Mouse (Mus musculus): ENCODE data around the gene Ndufaf2. TPM values are rescaled to one million over a fixed set of nuclear protein-coding genes. Genes with fewer than 3 reads are reported as not detected.

Ndufaf2 gene
- total RNA-seq, 2 experiments from 2014 or later: 20.4 to 24.3 TPM

DNA sequence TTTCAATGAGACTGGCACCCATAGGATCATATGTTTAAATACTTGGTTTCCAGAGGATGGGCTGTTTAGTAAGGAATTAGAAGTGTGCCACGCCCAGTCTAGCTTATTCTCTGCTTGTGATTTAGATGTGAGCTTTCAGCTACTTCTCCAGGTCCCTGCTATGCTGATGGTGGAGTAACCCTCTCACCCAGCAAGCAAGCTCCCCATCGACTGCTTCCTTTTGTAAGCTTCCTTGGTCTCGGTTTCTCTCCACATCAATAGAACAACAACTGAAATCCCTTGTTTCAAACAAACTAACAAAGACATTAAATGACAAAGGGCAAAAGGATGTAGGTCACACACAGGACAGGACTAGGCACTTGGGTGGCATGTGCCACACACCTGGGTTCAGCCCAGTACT is 118.0 kb downstream of the Ndufaf2 start:
- DNase-seq (ENCODE audit: low spot score): no peak

- DNase-seq (ENCODE audit: low spot score): no peak
These were observed 118.5 kb downstream of the Ndufaf2 start for GRCm38 (mm10) chr13:108039902-108040301.

DNA sequence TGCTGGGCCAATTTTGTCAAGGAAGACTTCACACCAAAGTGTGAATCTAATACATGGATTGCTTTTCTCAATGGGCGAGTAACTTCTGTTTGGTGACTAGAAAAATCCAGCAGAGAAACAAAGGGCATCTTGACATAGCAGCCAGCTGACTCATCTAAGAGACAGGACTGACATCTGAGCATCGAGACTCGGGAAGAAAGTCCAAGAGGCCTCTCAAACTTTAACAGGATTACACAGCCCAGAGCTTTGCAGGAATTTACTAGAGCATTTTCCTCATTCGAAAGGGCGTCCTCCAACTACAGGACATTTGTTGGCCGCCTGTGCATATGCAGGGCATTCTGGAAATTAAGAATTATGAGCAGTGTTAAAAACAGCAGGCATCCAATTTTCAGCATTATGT is 119.0 kb downstream of the Ndufaf2 start:
- DNase-seq (ENCODE audit: low spot score): no peak

DNA sequence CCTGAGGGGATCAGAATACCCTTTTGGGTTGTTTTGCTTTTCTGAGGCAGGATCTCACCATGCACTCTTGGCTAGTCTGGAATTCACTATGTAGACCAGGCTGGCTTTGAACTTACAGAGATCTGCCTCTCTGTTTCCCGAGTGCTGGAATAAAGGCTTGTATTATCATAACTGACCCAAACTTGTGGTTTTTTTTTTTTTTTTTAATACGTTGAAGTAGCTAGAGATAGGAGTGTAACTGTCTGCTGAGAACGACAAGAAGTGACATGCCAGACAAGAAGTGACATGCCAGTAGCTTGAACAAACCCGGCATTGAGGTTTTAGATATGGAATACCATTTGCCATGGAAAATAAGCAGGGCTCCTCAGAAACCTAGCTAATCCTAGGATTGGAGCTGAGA is 125.6 kb downstream of the Ndufaf2 start:
- DNase-seq (ENCODE audit: low spot score): no peak

DNA sequence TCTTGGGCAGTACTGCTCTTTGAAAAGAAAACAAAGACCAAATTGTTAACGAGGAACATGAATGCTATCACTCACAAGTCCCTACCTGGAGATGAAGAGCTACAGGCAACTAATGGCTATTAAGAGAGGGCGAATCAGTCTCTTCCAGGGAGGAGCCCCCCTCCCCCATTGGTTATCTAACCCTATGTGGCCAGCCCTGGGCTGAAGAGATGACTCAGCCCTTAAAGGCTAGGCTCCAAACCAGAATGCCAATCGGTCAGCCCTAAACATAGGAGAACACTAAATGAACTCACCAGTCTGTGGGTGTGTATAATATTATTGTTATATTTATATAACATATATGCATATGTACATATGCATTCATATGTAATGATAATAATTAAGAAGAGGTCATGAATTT is 132.6 kb downstream of the Ndufaf2 start:
- no peak for DNase-seq (ENCODE audit: low spot score)

DNA sequence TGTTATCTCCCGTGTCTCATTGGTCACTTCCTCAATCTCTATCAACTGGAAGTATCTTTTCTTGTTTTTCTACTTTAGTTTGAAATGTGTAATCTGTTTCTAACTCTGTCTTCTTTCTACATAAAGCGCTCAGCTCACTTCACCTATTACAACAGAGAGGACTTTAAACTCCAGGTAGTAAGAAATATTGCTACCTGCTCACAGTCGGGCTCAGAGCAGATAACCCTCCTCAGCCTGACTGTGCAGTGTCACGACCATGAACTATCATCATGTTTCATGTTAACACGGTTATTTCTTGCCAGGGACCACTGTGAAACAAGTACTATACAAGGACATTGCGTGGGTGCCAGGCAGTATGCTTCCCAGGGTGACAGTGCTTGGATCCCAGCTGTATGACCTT is 141.1 kb downstream of the Ndufaf2 start:
- DNase-seq (ENCODE audit: low spot score): no peak

- DNase-seq (ENCODE audit: low spot score): no peak
These were observed 143.3 kb downstream of the Ndufaf2 start for GRCm38 (mm10) chr13:108015166-108015565.

DNA sequence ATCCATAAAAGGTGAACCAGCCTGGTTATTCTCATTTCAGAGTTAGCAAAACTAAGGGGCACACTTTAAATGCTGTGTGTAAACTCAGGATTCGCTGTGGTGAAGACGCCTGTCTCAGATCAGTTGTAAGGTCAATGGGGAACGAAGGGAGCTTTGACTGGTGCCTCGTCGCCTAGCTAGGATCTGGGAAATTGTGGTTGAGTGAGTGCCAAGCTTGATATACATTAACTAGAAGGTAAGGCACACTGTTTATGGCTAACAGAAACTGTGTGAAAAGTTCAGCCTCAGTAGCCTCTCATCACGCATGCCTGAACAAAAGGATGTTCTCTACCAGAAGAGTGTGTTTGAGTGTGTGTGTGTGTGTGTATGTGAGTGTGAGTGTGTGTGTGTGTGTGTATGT is 144.6 kb downstream of the Ndufaf2 start:
- DNase-seq (ENCODE audit: low spot score): no peak

- no peak for DNase-seq (ENCODE audit: low spot score)
These were observed 145.3 kb downstream of the Ndufaf2 start for GRCm38 (mm10) chr13:108013110-108013509.

DNA sequence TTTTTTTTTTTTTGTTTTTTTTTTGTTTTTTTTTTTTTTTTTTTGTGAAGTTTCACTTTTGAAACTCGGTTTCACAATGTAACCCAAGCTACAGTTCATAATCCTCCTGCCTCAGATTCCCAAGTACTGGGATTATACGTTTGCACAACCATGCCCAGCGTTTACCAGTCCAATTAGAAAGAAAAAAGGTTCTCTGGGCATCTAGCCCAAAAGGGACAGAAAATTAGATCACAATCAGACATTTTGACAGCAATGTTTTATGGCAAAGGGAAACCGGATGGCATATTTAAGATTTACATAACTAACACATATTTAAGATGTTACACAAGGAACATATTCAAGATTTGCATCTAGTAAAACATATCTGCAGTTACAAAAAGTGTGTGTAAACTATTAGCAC is 150.6 kb downstream of the Ndufaf2 start:
- no peak for DNase-seq (ENCODE audit: low spot score)

GRCm38 (mm10) chr13:107996301-107996700 is 162.1 kb downstream of the Ndufaf2 start:
- no peak for DNase-seq (ENCODE audit: low spot score)

- DNase-seq (ENCODE audit: low spot score): no peak
These were observed 163.2 kb downstream of the Ndufaf2 start for GRCm38 (mm10) chr13:107995211-107995610.

DNA sequence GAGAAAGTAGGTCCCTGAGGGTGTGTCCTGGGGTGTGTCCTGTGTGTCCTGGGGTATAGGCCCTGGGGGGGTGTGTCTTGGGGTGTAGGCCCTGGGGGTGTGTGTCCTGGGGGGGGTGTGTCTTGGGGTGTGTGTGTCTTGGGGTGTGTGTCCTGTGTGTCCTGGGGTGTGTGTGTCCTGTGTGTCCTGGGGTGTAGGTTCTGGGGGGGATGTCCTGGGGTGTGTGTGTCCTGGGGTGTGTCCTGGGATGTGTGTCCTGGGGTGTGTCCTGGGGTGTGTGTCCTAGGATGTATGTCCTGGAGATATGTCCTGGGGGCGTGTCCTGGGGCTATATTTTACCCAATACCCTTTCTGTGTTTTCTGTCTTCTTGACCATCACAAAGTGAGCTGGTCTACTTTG is 165.8 kb downstream of the Ndufaf2 start:
- DNase-seq (ENCODE audit: low spot score): no peak

GRCm38 (mm10) chr13:107984641-107985040 is 173.8 kb downstream of the Ndufaf2 start:
- DNase-seq (ENCODE audit: low spot score): no peak

- DNase-seq (ENCODE audit: low spot score): no peak
These were observed 174.2 kb downstream of the Ndufaf2 start for GRCm38 (mm10) chr13:107984186-107984585.

DNA sequence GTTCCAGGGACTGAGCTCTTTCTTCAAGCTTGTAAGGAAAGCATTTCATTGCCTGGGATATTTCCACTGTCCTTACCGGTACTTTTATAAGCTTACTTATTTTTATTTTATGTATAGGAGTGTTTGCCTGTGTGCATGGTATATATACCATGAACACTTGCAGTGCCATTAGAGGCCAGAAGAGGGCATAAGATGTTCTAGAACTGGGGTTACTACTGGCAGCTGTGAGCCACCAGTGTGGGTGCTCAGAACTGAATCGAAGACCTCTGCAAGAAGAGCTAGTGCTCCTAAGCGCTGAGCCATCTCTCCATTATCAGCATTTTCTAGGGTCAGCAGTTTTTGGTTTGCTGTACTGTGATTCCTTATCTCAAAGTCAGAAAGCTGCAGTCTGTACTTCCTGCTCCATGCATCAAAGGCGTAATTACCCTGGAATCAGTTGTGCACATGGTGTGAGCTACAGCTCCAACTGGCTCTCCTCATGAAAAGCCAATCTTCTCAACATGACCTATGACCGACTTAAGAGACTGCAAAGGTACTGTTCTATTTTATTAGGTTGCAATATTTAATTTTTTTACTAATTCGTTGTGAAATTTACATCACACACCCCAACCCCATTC is 175.1 kb downstream of the Ndufaf2 start:
- DNase-seq (ENCODE audit: low spot score): no peak

DNA sequence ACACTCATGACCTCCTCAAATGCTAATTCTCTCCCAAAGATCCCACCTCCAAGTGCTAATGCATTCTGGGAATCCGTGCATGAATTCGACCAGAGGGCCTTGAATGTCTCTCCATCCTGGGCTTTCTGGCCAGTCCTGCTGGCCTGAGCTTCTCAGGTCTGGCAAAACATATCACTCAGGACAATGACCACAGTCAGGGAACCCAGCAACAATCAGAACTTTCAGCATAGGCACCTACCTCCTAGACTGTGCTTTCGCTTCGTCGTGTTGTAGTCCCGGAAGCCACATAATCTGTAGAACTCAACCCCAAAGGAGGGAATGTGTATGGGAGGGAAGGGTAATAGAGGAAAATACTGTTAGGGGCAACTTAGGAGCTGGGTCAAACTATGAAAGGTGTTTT is 179.0 kb downstream of the Ndufaf2 start:
- no peak for DNase-seq (ENCODE audit: low spot score)

GRCm38 (mm10) chr13:107976886-107977656 is 181.4 kb downstream of the Ndufaf2 start:
- DNase-seq (ENCODE audit: low spot score): no peak

DNA sequence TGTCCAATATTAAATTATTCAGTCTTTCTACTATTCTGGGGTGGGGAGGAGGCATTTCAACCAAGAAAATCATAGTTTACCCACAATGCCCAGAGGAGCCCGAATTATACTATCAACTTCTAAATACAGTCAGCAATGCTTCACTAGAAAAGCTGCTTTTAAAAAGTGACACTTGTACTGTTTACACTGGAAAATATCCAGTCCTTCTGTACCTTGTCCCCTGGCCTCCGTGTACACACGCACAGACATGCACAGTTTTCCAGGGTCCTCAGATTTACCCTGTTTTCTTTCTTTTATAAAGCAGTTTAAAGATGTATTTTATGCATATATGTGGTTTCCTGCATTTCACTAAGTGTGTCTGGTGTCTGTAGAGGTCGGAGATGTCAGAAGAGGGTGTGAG is 186.0 kb downstream of the Ndufaf2 start:
- no peak for DNase-seq (ENCODE audit: low spot score)

GRCm38 (mm10) chr13:107971868-107972267 is 186.6 kb downstream of the Ndufaf2 start:
- no peak for DNase-seq (ENCODE audit: low spot score)

DNA sequence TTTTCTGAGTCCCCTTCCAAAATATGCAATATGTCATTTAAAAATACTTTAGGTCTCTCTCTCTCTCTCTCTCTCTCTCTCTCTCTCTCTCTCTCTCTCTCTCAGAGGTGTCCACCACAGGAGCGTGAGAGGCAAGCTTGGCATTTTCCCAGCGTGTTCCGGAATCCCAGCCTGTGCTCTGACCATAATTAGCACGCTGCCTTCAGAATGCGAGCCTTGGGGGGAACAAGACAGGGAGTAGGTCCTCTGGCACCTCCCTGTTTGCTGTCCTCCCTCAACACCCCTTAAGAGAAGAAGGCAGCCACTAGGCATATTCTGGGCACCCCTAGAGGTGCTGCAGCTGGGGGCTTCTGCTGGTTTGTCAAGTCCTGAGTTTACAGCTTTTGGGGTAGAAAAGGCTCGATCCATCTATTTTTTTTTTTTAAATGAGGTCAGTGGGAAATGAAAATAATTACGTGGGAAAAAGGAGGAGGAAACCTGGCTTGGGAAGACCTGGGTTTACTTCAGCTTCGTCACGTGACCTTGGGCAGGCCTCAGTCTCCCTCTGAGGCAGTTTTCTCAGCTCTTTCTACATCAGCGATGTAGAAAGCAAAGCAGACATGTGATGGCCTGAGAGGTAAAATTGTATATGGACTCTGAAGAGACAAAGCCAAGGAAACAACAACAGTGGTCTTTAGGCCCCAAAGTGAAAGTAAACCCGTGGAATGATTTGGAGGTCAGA is 187.8 kb downstream of the Ndufaf2 start:
- no peak for DNase-seq (ENCODE audit: low spot score)

DNA sequence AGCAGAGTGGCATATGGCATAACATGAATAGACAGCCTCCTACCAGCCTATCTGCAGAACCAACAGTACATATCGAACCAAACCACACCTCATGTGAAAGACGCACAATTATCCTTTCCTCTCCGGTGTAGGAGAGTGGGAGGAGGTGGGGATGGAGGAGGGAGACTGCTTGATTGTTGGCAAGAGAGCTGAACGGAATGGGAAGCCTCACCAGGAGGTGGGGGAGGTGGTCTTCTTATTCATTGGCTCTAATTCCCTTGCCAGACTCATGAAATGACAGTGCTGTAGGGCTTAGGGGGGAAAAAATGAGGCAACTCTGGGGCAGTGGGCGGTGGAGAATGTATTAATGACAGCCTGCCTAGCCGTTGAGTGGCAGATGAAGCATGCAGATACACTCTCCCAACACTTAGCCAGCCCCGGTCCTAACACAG is 188.4 kb downstream of the Ndufaf2 start:
- DNase-seq (ENCODE audit: low spot score): no peak

GRCm38 (mm10) chr13:107964616-107965015 is 193.8 kb downstream of the Ndufaf2 start:
- no peak for DNase-seq (ENCODE audit: low spot score)

Measured in gastrocnemius, adult 18-20 months (tissue).